Mouse (Mus musculus): ENCODE measurements around the gene Tcirg1.

Gene Tcirg1

DNA sequence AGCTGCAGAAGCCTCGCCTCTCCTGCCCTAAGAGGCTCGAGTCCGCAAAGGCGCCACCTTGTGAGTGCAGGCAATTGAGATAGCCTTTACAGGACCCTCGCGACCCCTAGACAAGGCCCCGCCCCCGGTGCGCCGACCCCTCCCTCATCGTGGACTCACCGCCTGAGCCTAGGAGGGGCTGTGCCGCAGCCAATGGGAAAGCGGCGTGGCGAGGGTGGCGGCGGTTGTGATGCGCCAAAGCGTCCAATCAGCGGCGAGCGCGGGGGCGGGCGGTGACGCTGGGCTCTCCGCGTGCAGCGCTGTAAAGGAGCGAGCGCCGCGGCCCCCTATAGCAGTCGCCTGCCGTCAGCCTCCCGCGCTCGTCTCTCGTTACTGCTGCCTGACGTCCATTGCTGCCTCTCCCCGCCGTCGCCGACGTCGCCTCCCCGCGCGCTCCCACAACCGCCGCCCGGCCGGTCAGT lies 55.4 kb downstream of the Tcirg1 start, which contains the start of gene Chka:
Gene Chka (plus strand): TSS at position 272 of the 461 bp plus-strand sequence.
- peak; percentile 99 for DNase-seq (ENCODE audit: low spot score)

DNA sequence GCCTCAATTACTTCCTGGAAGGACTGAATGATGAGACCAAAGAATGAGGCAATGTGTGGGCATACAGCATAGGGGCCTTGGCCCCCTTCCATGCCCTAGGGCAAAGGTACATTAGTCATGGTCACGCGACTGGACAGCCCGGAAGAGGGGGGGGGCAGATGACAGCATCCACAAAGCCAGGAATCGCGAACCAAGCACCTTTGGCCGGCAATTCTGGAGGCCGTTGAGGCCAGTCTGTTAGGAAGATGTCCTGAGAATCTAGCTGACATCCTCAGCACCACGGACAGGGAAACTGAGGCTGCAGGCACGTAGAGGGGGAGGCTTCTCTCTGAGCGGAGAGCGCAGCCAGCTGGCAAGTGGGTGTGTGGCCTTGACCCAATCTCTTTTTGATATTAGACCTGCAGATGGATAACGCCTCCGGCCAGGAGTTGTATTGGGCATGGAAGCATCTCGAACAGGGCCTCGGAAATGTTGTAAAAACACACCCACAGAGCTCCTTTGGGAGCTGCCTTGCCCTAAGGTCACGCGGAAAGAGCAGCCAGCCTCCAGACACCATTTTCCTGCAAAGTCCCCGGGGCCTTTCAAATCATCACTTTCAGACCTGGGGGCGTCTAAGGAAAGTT lies 56.0 kb downstream of the Tcirg1 start:
- DNase-seq (ENCODE audit: low spot score), result peak; percentile 35

DNA sequence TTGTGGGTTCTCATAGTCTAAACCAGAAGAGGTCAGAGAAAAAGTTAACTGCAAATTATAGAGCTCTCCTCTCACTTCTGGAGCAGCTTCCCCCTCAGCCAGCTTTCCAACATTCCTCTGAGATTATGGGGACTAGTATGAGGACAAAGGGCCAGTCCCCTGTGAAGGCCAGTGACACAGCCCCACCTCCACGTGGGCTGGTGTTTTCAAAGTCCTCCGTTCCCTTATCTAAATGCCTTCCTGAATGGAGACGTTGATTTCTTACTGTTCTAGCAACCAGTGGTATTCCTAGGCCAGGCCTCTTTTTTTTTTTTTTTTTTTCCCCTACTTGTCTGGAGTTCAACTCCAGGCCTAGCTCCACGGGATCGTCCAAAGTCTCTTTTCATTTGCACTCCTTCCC lies 56.9 kb downstream of the Tcirg1 start:
- DNase-seq (ENCODE audit: low spot score), result no peak

GRCm38 (mm10) chr19:3849251-3849650 lies 57.7 kb downstream of the Tcirg1 start:
- DNase-seq (ENCODE audit: low spot score), result no peak

DNA sequence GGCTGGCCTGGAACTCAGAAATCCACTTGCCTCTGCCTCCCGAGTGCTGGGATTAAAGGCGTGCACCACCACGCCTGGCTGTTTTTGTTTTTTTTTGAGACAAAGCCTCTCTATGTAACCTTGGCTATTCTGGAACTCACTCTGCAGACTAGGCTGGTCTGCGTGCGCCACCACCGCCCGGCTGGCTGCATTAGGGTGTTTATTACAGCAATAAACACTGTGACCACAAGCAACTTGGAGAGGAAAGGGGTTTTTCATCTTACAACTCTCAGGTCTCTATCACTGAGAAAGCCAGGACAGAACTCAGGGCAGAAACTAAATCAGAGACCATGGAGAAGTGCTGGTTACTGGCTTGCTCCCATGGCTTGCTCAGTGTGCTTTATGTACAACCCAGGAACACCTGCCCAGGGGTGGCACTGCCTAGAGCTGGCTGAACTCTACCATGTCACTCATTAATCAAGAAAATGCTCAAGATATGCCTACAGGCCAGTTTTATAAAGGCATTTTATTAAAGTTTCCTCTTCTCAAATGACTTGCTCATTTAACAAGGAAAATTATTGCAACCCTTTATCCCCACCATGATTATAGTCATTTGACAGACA lies 58.6 kb downstream of the Tcirg1 start:
- no peak for DNase-seq (ENCODE audit: low spot score)

DNA sequence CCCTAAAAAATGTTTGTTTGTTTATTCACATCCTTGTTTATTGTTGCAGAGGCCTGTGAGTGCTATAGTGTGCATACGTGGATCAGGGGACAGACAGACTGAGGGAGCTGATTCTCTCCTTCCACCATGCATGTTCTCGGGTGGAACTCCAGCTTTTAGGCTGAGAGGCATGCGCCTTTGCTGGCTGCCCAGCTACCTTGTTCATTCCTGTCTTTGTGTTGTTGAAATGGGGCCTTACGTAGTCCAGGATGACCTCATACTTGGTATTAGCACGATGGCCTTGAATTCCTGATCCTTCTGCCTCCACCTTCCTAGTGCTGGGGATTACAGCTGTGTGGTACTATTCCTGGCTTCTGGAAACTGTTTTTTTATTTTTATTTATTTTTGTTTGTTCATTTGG lies 59.2 kb downstream of the Tcirg1 start:
- no peak for DNase-seq (ENCODE audit: low spot score)

DNA sequence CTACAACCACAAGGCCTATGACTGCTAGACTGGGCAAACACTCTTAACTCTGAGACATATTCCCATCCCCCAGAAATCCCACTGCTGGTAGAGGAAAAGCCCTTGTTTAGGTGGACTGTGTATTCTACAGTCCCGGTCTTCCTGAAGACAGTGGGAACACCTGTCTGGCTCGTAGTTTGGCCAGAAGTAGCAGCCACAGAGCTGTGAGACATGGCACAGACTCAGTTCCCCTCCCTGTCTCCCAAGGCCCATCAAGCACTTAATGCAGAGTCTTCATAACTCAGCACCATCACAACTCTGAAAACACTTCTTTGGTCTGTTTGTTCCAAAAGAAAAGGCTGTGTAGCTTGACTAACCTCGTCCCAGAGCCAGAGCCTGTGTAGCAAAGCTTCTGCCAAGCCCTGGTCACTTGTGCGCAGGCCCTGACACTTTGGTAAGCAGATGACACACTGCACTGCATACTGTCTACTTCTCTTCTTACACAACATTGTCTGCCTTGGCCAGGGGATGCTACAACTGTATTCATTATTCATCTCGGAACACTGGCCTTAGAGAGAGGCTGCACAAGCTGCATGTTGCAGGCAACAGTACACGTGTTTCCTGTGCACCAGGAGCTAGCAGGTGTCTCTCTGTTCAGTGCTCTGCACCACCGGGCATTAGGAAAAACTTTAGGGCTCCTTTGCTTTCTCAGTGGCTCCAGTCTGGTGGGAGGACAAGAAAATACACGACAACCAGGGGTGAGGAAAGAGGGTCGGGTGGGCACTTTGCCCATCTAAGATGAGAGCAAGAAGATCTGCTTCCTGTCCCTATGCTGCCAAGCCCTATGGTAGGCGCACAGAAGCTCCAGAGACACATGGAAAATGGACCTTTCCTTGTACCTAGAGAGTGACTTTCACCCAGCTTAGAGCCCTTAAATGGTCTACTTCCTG lies 60.0 kb downstream of the Tcirg1 start:
- DNase-seq (ENCODE audit: low spot score), result no peak

Measured in retina, embryonic 14.5 days (tissue).